Mouse (Mus musculus): ENCODE results near the gene Gm31371. TPM values are rescaled to one million over a fixed set of nuclear protein-coding genes. Genes with fewer than 3 reads are reported as not detected.

Gm31371 gene
- not detected for total RNA-seq (2023)

GRCm38 (mm10) chr8:19903092-19903491 lies at the start of gene Gm31371:
Gm31371 (plus strand) TSS chr8:19903392.

Other genes with a start within 250 kb of the Gm31371 start
- gene 4930467E23Rik, start 173.8 kb upstream of the Gm31371 start, total RNA-seq (2023) = not detected